Mouse (Mus musculus) liver, embryonic 13.5 days (tissue): Measurements from ENCODE around the gene Cdkn3. TPM values are rescaled to one million over a fixed set of nuclear protein-coding genes. Genes with fewer than 3 reads are reported as not detected.
"Not testable (repeated sequence)": the region's sequence is repeated elsewhere in the genome, so short reads cannot be mapped to it uniquely, and the experiment has no call there.

ENCODE experiments used
- ATAC-seq: fragments of 200-750 bp; cut with Nextera tagmentation; 2 replicates; pipeline ENCODE4 v1.8.0; 2017; ENCODE audit warnings: low read depth, mild to moderate bottlenecking, moderate number of reproducible peaks, moderate library complexity
- DNase-seq: peaks from one replicate; pipeline ENCODE4 v3.0.0; 2022
- H3K27ac ChIP-seq: fragments of 300-500 bp; sonication (generic); 2 replicates; pipeline ENCODE4 v1.5.1; 2015; ENCODE audit warnings: moderate library complexity, mild to moderate bottlenecking, inconsistent platforms
- H3K27me3 ChIP-seq: fragments of 300-500 bp; sonication (generic); 2 replicates; pipeline ENCODE4 v1.6.1; 2015; ENCODE audit warnings: mild to moderate bottlenecking, inconsistent platforms
- H3K36me3 ChIP-seq: fragments of 300-500 bp; sonication (generic); 2 replicates; pipeline ENCODE4 v1.6.1; 2015; ENCODE audit warnings: mild to moderate bottlenecking, inconsistent platforms
- H3K4me1 ChIP-seq: fragments of 300-500 bp; sonication (generic); replicated peaks from 2 replicates; pipeline ENCODE4 v1.6.1; 2015; ENCODE audit warnings: inconsistent platforms
- H3K4me2 ChIP-seq: fragments of 300-500 bp; sonication (generic); 2 replicates; pipeline ENCODE4 v1.6.1; 2015; ENCODE audit warnings: inconsistent platforms, mild to moderate bottlenecking, moderate library complexity
- H3K4me3 ChIP-seq: fragments of 300-500 bp; sonication (generic); replicated peaks from 2 replicates; pipeline ENCODE4 v1.5.1; 2015; ENCODE audit warnings: mild to moderate bottlenecking, inconsistent platforms
- H3K9ac ChIP-seq: fragments of 300-500 bp; sonication (generic); 2 replicates; pipeline ENCODE4 v1.6.1; 2015; ENCODE audit warnings: mild to moderate bottlenecking, inconsistent platforms
- H3K9me3 ChIP-seq: fragments of 300-500 bp; sonication (generic); replicated peaks from 2 replicates; pipeline ENCODE4 v1.6.1; 2016; ENCODE audit warnings: inconsistent platforms
- WGBS: fragments of 180-500 bp; shearing (Covaris S2); methylation state at CpG from one replicate; pipeline ENCODE4 v1.1.7; 2015; ENCODE audit not compliant: insufficient replicate concordance; 5-methylcytosine and 5-hydroxymethylcytosine counted together
- polyA plus RNA-seq: library from polyadenylated mRNA; unstranded; fragments of >200 nt; fragmentation: Nextera tagmentation; extraction: Ambion mirVana; gene quantifications from 2 replicates; pipeline ENCODE4 v1.2.1, GENCODE M21; 2015

Gene Cdkn3
- polyA plus RNA-seq, 1 experiment from 2014 or later = 114 TPM

DNA sequence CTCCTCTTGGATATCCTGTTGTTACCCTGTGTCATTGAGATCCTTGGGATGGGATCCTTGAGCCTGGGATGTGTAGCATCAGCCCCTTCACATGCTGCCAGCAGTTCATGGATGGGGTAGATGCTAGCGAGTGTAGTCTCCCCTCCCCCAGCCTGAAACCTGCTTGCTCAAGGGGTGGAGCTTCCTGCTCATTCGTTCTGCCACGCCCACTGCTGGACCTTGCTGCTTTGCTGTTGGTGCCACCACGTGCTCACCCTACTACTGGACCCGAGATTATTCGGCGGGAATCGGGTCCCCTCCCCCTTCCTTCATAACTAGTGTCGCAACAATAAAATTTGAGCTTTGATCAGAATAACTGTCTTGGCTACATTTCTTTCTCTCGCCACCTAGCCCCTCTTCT is 6.0 kb upstream of the Cdkn3 start:
- ATAC-seq, H3K27ac ChIP-seq, H3K4me3 ChIP-seq, H3K4me1 ChIP-seq, H3K4me2 ChIP-seq, DNase-seq, H3K36me3 ChIP-seq, H3K9ac ChIP-seq, H3K9me3 ChIP-seq, H3K27me3 ChIP-seq: not testable (repeated sequence)
- 58% methylated on average over 10 of the region's 10 CpGs for WGBS

DNA sequence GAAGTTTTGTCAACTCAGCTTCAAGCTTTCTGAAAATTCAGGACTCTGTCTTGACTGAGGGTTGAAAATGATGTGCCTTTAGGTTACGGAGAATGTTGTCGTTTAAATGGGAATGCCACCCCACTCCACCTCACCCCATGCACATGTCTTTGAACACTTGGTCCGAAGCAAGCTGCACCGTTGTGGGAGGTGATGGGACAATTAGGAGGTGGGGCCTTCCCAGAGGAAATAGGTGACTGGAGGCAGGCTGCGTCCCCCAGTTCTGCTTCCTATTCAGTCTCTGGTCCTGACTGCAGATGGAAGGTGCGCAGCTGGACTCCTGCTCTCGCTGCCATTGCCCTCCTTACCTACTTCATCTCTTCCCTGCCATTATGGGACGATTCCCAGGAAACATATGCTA is 4.5 kb upstream of the Cdkn3 start:
- WGBS = 78% methylated on average over 8 of the region's 8 CpGs
- DNase-seq (no peak), ATAC-seq (no peak)
- H3K4me3 ChIP-seq = no peak overlapping the region
- H3K27ac ChIP-seq = no peak overlapping the region
- no peaks in the 10 kb centered on the region for H3K9me3 ChIP-seq
- no peaks in the 10 kb centered on the region for H3K36me3 ChIP-seq
- peaks cover 7% of the 10 kb centered on the region; the same call in 1 of the 2 replicates for H3K4me1 ChIP-seq
- H3K27me3 ChIP-seq = no peaks in the 10 kb centered on the region
- H3K4me2 ChIP-seq = no peak overlapping the region
- no peak overlapping the region for H3K9ac ChIP-seq

DNA sequence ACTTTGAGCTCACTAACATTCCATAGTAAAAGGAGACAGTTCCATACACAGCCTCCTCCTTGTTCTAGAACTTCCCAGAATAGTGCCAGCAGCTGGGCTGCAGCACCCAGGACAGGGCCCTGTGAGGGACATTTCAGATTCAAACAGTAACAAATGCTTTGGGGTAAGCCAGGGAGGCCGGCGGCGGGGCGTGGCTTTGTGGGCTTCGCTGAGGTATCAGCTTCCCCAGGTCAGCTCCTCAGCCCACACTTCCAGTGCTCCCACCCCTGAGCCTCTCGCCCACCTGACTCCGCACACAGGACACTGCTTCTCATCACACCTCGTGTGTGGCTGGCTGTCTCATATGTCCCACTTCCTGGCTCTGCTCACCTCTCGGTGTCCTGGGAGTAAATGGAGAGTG is 2.6 kb upstream of the Cdkn3 start:
- Histone ChIP-seq H3K4me2 (no peak overlapping the region), H3K27ac (no peak overlapping the region), H3K9ac (no peak overlapping the region), H3K4me1 (peaks cover 21% of the 10 kb centered on the region), H3K27me3 (no peaks in the 10 kb centered on the region), H3K9me3 (no peaks in the 10 kb centered on the region), H3K4me3 (no peak overlapping the region), H3K36me3 (0 out of 2 replicates have a peak, but pooled peaks cover under 1% of the 10 kb centered on the region)
- 66% methylated on average over 9 of the region's 9 CpGs for WGBS
- no peak for ATAC-seq
- DNase-seq = no peak

DNA sequence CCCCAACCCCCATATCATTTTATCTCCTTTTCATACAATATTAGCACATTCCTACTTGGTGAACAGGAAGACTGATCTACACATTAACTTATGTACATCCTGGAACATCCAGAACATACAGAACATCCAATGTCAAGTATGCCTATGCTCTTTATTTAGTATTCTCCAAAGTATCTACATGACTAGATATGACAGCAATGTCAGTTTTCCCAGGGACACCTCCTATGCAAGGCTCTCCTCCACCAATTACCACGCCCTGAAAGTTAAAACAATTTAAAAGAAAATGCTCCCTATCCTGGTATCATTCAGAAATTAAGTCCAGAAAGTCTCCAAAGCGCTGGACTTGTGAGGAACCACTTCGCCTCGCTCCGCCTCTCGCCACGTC is 379 bp upstream of the Cdkn3 start:
- H3K4me2 ChIP-seq = peak overlapping the region; percentile 75
- WGBS = 3% methylated on average over 7 of the region's 7 CpGs
- DNase-seq (no peak), ATAC-seq (no peak)
- H3K4me3 ChIP-seq = peak overlapping the region; percentile 77
- no peaks in the 10 kb centered on the region for H3K27me3 ChIP-seq
- H3K9ac ChIP-seq = no peak overlapping the region
- H3K36me3 ChIP-seq = peaks cover 20% of the 10 kb centered on the region
- H3K27ac ChIP-seq = no peak overlapping the region
- peaks cover 26% of the 10 kb centered on the region for H3K4me1 ChIP-seq
- no peaks in the 10 kb centered on the region for H3K9me3 ChIP-seq

DNA sequence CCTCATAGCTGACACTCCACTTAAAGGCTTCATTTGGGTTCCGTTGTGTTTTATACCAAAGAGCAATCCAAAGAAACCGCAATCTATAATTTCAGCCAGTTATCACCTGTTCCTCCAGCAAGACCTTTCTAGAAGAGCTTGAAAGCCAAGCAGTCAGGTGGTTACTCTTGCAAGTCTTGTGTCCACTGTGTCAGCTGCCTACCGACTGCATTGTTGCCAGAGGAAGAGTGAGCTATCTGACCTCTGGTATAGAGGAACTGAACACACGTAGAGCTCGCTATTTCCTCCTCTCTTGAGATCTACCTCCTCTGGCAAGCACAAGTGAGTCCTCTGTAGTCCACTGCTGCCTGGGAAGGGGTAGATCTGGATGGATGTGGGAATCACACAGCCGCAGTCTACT is 845 bp downstream of the Cdkn3 start:
- no peak for ATAC-seq
- Histone ChIP-seq H3K4me1 (peaks cover 26% of the 10 kb centered on the region), H3K9me3 (no peaks in the 10 kb centered on the region), H3K4me3 (peak overlapping the region; percentile 77), H3K27ac (peak overlapping the region; percentile 83), H3K27me3 (no peaks in the 10 kb centered on the region), H3K4me2 (peak overlapping the region; percentile 75), H3K9ac (peak overlapping the region; percentile 92), H3K36me3 (peaks cover 26% of the 10 kb centered on the region)
- peak; percentile 5 for DNase-seq
- 30% methylated on average over 6 of the region's 6 CpGs for WGBS

DNA sequence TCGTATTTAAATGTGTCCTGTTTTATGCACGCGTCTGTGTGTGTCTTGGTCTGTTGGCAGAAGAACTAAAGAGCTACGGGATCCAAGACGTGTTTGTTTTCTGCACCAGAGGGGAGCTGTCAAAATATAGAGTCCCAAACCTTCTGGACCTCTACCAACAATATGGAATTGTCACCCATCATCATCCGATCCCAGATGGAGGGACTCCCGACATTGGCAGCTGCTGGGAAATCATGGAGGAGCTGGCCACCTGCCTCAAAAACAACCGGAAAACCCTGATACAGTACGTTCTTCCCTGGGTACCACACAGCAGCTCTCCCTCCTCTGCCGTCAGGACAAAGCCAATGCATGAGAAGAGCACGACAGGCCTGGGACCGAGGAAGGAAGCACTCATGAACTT is 6.8 kb downstream of the Cdkn3 start:
- ATAC-seq (no peak), DNase-seq (no peak)
- 77% methylated on average over 12 of the region's 12 CpGs for WGBS
- peaks cover 80% of the 10 kb centered on the region for H3K36me3 ChIP-seq
- no peaks in the 10 kb centered on the region for H3K27me3 ChIP-seq
- no peak overlapping the region for H3K9ac ChIP-seq
- no peaks in the 10 kb centered on the region for H3K9me3 ChIP-seq
- no peak overlapping the region for H3K4me3 ChIP-seq
- peaks cover 7% of the 10 kb centered on the region for H3K4me1 ChIP-seq
- no peak overlapping the region for H3K4me2 ChIP-seq
- no peak overlapping the region for H3K27ac ChIP-seq

DNA sequence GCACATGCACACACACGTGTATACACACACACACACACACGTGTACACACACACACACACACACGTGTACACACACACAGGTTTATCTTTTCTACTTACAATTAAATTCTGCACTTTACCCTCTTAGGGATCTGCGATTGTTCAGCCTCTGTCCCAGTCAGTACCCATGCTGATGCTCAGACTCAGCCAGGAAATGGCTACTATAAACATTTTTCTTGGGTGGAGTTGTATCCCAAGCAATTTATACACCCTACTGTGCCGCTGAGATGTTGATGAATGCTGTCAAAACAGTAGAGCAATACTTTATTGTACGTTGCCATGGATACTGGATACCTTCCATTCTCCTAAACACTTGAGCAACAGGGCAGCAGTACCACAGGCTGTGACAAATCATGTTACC is 9.7 kb downstream of the Cdkn3 start:
- H3K4me3 ChIP-seq = no peak overlapping the region
- no peak overlapping the region for H3K27ac ChIP-seq
- no peaks in the 10 kb centered on the region for H3K9me3 ChIP-seq
- no peak overlapping the region for H3K4me2 ChIP-seq
- H3K9ac ChIP-seq = no peak overlapping the region
- no peak for DNase-seq
- H3K4me1 ChIP-seq = no peaks in the 10 kb centered on the region
- WGBS = 83% methylated on average over 6 of the region's 6 CpGs
- no peaks in the 10 kb centered on the region for H3K27me3 ChIP-seq
- ATAC-seq = no peak
- H3K36me3 ChIP-seq = peaks cover 83% of the 10 kb centered on the region

DNA sequence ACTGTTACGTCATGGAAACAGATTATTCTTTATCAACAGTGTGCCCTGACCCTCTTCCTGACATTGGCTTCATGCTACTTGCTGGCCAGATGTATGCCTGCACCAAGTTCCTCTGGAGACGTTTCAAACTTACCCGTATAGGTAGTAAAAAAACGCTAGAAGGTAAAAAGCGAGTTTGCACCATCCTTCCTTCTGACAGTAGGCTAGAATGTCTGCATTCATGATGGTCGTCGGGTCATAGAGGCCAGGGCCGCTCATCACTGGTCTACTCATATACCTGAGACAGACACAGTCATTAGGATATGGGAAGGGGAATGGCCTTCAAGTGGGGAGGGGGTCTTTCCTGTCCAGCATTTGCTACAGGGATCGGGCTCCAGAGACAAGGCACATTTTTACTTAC is 18.4 kb downstream of the Cdkn3 start:
- 89% methylated on average over 9 of the region's 9 CpGs for WGBS
- ATAC-seq (no peak), DNase-seq (no peak)
- Histone ChIP-seq H3K4me1 (no peaks in the 10 kb centered on the region), H3K4me3 (no peak overlapping the region), H3K27ac (no peak overlapping the region), H3K9me3 (peaks cover 8% of the 10 kb centered on the region; the same call in 1 of the 2 replicates), H3K27me3 (no peaks in the 10 kb centered on the region), H3K4me2 (no peak overlapping the region), H3K36me3 (peaks cover 94% of the 10 kb centered on the region), H3K9ac (no peak overlapping the region)

DNA sequence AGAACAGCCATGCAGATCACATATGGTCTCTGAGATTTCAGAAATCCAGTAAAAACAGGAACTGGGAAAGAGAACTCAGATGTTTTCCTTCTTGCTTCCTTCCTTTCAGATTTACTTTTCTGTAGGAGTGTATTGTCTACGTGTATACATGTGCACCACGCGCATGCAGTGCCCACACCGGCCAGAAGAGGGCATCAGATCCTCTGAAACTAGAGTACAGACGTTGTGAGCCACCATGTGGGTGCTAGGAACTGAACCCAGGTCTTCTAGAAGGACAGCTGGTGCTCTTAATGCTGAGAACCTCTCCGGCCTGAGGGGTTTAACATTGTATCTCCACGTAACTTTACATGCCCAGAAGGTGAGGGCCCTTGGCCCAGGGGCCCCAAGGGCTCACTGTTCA is 18.9 kb downstream of the Cdkn3 start:
- peaks cover 89% of the 10 kb centered on the region for H3K36me3 ChIP-seq
- no peak overlapping the region for H3K27ac ChIP-seq
- H3K4me1 ChIP-seq = no peaks in the 10 kb centered on the region
- H3K4me2 ChIP-seq = no peak overlapping the region
- H3K4me3 ChIP-seq = no peak overlapping the region
- ATAC-seq (no peak), DNase-seq (no peak)
- H3K9ac ChIP-seq = no peak overlapping the region
- H3K9me3 ChIP-seq = peaks cover 8% of the 10 kb centered on the region; the same call in 1 of the 2 replicates
- no peaks in the 10 kb centered on the region for H3K27me3 ChIP-seq
- WGBS = 83% methylated on average over 7 of the region's 7 CpGs

DNA sequence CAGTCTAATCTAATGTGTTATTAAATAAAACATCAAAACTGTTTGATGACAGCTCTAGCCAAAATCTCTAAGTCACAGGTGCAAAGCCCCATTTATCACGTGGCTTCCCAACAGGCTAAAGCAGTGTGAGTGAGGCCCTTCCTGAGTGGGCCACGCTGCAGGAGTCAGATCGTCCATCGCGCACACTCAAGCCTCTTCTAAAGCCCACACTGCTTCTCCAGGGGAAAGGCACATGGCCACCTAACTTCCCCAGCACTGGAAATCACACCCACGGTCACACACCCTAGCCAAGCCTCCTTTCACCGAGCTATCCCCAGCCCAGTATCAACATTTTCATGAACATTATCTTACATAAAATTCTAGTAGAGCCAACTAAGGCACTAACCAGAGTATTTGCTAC is 20.7 kb downstream of the Cdkn3 start:
- Histone ChIP-seq H3K36me3 (peaks cover 80% of the 10 kb centered on the region), H3K4me1 (peaks cover 12% of the 10 kb centered on the region), H3K4me2 (no peak overlapping the region), H3K4me3 (no peak overlapping the region), H3K27me3 (no peaks in the 10 kb centered on the region), H3K9me3 (peaks cover 8% of the 10 kb centered on the region; the same call in 1 of the 2 replicates), H3K27ac (no peak overlapping the region), H3K9ac (no peak overlapping the region)
- DNase-seq = no peak
- 87% methylated on average over 7 of the region's 7 CpGs for WGBS
- ATAC-seq = no peak

DNA sequence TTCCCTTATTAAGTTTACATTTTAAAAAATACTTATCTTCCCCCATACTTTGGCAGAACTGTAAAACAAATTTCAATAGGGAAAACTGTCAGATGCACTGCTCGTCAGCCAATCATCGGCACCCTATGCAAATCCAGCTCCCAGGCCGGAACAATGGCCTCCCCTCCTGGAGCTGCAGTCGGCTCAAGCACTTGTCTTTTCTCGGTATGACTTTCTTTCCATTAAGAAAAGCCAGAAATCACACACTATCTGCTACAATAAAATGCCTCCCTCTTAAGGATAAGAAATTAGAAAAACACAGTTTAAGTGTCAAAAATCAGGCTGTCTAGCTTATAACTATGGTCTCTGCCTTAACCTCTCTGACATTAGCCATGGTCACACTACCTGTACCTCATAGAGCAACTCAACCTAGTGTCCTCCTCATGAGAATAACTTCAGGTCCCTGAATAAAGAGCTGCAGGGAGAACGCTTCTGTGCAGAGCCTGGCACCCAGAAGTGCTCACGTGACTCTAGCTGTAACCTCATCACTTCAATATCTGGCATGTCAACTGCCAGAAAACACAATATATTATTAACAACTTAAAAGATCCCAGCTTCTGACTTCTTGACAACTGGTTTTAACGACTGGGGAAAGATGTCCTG is 22.0 kb downstream of the Cdkn3 start:
- Histone ChIP-seq H3K36me3 (peaks cover 69% of the 10 kb centered on the region), H3K27ac (no peak overlapping the region), H3K9me3 (peaks cover 8% of the 10 kb centered on the region; the same call in 1 of the 2 replicates), H3K4me1 (peaks cover 22% of the 10 kb centered on the region), H3K4me3 (no peak overlapping the region), H3K9ac (no peak overlapping the region), H3K4me2 (no peak overlapping the region), H3K27me3 (no peaks in the 10 kb centered on the region)
- ATAC-seq (no peak), DNase-seq (no peak)
- 88% methylated on average over 8 of the region's 8 CpGs for WGBS

DNA sequence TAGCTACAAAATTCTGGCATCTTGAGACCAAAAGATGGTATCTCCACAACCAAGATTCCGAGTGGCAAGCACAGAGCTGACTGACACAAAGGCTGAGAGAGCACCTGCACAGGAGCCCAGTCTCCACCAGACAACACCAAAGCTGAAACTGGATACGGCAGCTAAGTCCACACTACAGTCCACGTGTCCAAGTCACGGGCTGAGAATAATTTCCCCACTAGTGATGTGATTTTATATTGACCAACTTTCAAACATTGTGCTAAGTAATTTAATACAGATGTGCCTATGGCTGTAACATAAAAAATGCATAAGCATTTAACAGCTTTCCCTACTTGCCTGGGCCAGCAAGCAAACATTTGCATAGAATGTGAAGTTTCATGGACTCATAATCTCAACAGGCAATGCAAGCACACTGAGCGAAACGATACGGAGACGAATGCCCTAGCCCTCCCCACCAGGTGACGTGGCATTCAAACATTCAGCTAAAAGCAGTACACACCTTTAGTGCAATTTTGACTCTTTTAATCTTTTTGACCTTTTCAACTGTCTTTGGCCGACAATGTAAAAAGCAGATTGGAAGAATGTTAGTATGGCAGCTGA is 23.1 kb downstream of the Cdkn3 start:
- H3K4me1 ChIP-seq = peaks cover 26% of the 10 kb centered on the region
- H3K36me3 ChIP-seq = peaks cover 58% of the 10 kb centered on the region
- 87% methylated on average over 10 of the region's 10 CpGs for WGBS

More for the DNA sequence above, 23.1 kb downstream of the Cdkn3 start:
- H3K9me3 ChIP-seq = peaks cover 8% of the 10 kb centered on the region; the same call in 1 of the 2 replicates
- DNase-seq = no peak
- no peak for ATAC-seq
- no peak overlapping the region for H3K27ac ChIP-seq
- no peaks in the 10 kb centered on the region for H3K27me3 ChIP-seq
- no peak overlapping the region for H3K4me2 ChIP-seq
- no peak overlapping the region for H3K9ac ChIP-seq
- no peak overlapping the region for H3K4me3 ChIP-seq
